In genomic region chr4:135856223-135857091, GRCm38 (mm10) we compare ENCODE assay signal across 7 mouse cellular contexts. TPM values are rescaled to one million over a fixed set of nuclear protein-coding genes. Genes with fewer than 3 reads are reported as not detected.
DNase-seq lines count a peak whose midpoint lies in the region; ATAC-seq and TF ChIP-seq lines count a peak whose summit lies in the region.

No protein-coding gene starts in this region.

- WGBS in hindbrain, embryonic 15.5 days: under 1% methylated on average over 91 of the region's 91 CpGs
- WGBS in spleen, adult 2 months: under 1% methylated on average over 90 of the region's 91 CpGs

- TF ChIP-seq CTCF in spleen, adult 2 months (IDR thresholded peaks at IDR 0.05; ENCODE audit: extremely low read depth, insufficient read depth, insufficient read length, insufficient replicate concordance): no peak

- H3K4me1 ChIP-seq in hindbrain, embryonic 15.5 days (replicated peaks): peaks cover 52% of the 10 kb centered on the region
- H3K4me1 ChIP-seq in spleen, adult 2 months (ENCODE audit: control insufficient read depth, insufficient read depth, insufficient read length): peaks cover 9% of the 10 kb centered on the region; the same call in 1 of the 2 replicates

- H3K27me3 ChIP-seq in hindbrain, embryonic 15.5 days: no peaks in the 10 kb centered on the region
- H3K27me3 ChIP-seq in spleen, adult 2 months (ENCODE audit: control insufficient read depth, insufficient read depth, low read length): no peaks in the 10 kb centered on the region

- peak overlapping the region; percentile 99 for H3K27ac ChIP-seq in hindbrain, embryonic 15.5 days (replicated peaks)
- peak overlapping the region; percentile 96 for H3K27ac ChIP-seq in spleen, adult 2 months (ENCODE audit: insufficient read depth, low read length)

- H3K9ac ChIP-seq in hindbrain, embryonic 15.5 days: peak overlapping the region; percentile 92

- no peaks in the 10 kb centered on the region for H3K36me3 ChIP-seq in hindbrain, embryonic 15.5 days
- H3K36me3 ChIP-seq in spleen, adult 2 months (ENCODE audit: control insufficient read depth, insufficient read depth, low read length): no peaks in the 10 kb centered on the region

- peak; percentile 33 for DNase-seq in T-cell, adult 2 months (ENCODE audit: low spot score)
- DNase-seq in cerebellum, adult 8-10 months: peak; percentile 52
- peak; percentile 60 to 65 for DNase-seq in frontal cortex, postnatal 10 days (ENCODE audit: low spot score in 2 of 2)
- peak; percentile 75 for DNase-seq in left cerebral cortex, postnatal 4 days
- peak; percentile 81 for DNase-seq in mesoderm, embryonic 11.5 days (ENCODE audit: low read depth, low spot score)
- peak in 1 of 2 experiments; percentile 38 for DNase-seq in spleen, adult 2 months (ENCODE audit: low read depth in 1 of 2, low spot score in 2 of 2)

- H3K4me3 ChIP-seq in hindbrain, embryonic 15.5 days: peak overlapping the region; percentile 99
- H3K4me3 ChIP-seq in spleen, adult 2 months (ENCODE audit: extremely low read depth, insufficient read depth, insufficient read length): peak overlapping the region; percentile 95

- no peak for TF ChIP-seq POLR2A in spleen, adult 2 months (IDR thresholded peaks at IDR 0.05; ENCODE audit: low read depth, low read length)

- H3K9me3 ChIP-seq in hindbrain, embryonic 15.5 days: no peaks in the 10 kb centered on the region

- ATAC-seq in hindbrain, embryonic 15.5 days (ENCODE audit: low FRiP score, low read depth): peak; percentile 79

- intact Hi-C loops in left cerebral cortex, postnatal 4 days (cut with DNase I): loop anchor here (2.0 kb wide), 1 partner anchor 14 kb away; no protein-coding TSS in a partner anchor

- peak overlapping the region; percentile 89 for H3K4me2 ChIP-seq in hindbrain, embryonic 15.5 days

RNA-seq across cellular contexts. Expression of gene Srsf10, which starts 0.9 kb away (rescaled TPM):
- 164 and 168 TPM in 2 replicates for polyA plus RNA-seq in hindbrain, embryonic 15.5 days (2015; fragmentation: Nextera tagmentation; extraction: Ambion mirVana)
- total RNA-seq in left cerebral cortex, postnatal 4 days (2021): 100 to 1,000 TPM; 103 to 120 TPM
- 68.0 and 109 TPM in 2 replicates for polyA plus RNA-seq in spleen, adult 2 months (2012; rRNA removed)

RNA-seq across cellular contexts. Expression of gene Pnrc2, which starts 17.2 kb away (rescaled TPM):
- 97.7 and 97.9 TPM in 2 replicates for polyA plus RNA-seq in hindbrain, embryonic 15.5 days (2015; fragmentation: Nextera tagmentation; extraction: Ambion mirVana)
- 10 to 100 TPM; 41.1 to 45.2 TPM for total RNA-seq in left cerebral cortex, postnatal 4 days (2021)
- polyA plus RNA-seq in spleen, adult 2 months (2012; rRNA removed): 12.2 and 14.7 TPM in 2 replicates

RNA-seq across cellular contexts. Expression of gene Cnr2, which starts 38.7 kb away (rescaled TPM):
- polyA plus RNA-seq in hindbrain, embryonic 15.5 days (2015; fragmentation: Nextera tagmentation; extraction: Ambion mirVana): 0.05 and 0.26 TPM in 2 replicates
- total RNA-seq in left cerebral cortex, postnatal 4 days (2021): under 1 TPM; 0.12 to 0.16 TPM
- polyA plus RNA-seq in spleen, adult 2 months (2012; rRNA removed): 44.8 and 47.2 TPM in 2 replicates

Comparison
In these comparisons a context has a peak if more than half of its experiments do, and no peak if none do; other contexts are left out.
1. RNA of gene Cnr2, which starts 38.7 kb away (polyA plus RNA-seq): 44.8 to 47.2 TPM in spleen, adult 2 months; 0.05 to 0.26 TPM in hindbrain, embryonic 15.5 days; every median in the first group is over 10 times any median in the second.